Mouse (Mus musculus) CH12.LX (cell line): ENCODE results near the gene Klrb1c. TPM values are rescaled to one million over a fixed set of nuclear protein-coding genes. Genes with fewer than 3 reads are reported as not detected.

ENCODE experiments used
- DNase-seq: peaks from one replicate; pipeline ENCODE4 v3.0.0-alpha.2; 2013; ENCODE audit errors: extremely low read depth
- H3K27ac ChIP-seq: 2 replicates; pipeline ENCODE4 v1.5.1; 2012; ENCODE audit warnings: low read depth, mild to moderate bottlenecking, control low read depth, moderate library complexity; ENCODE audit not compliant: insufficient read depth
- H3K27me3 ChIP-seq: replicated peaks from 2 replicates; pipeline ENCODE3; 2012; ENCODE audit warnings: inconsistent platforms
- H3K36me3 ChIP-seq, 2 experiments: replicated peaks in 1 of 2; 2 replicates each; pipeline versions ENCODE3 to v1.6.1; 2012; ENCODE audit warnings: inconsistent platforms in 1 of 2, low read length in 1 of 2, mild to moderate bottlenecking in 1 of 2, mixed read lengths in 1 of 2, moderate library complexity in 1 of 2; ENCODE audit not compliant: control insufficient read depth in 1 of 2, insufficient read depth in 1 of 2
- H3K4me1 ChIP-seq, 2 experiments: 2 replicates each; pipeline ENCODE4 v1.6.1; 2012; ENCODE audit warnings: inconsistent platforms in 1 of 2, moderate library complexity in 1 of 2; ENCODE audit not compliant: insufficient read depth in 2 of 2, control insufficient read depth in 1 of 2
- H3K4me2 ChIP-seq: 2 replicates; pipeline ENCODE4 v1.6.1; 2012; ENCODE audit warnings: low read depth, mild to moderate bottlenecking, control low read depth; ENCODE audit not compliant: poor library complexity, insufficient read depth, severe bottlenecking
- H3K4me3 ChIP-seq, 3 experiments: fragments of 150-350 bp in 1 of 3; sonication (generic) in 1 of 3; replicated peaks in 1 of 3; 2 replicates each; pipeline versions ENCODE3 to v1.5.1; 2011 to 2012; ENCODE audit warnings: low read depth in 2 of 3, low read length in 2 of 3, mild to moderate bottlenecking in 2 of 3, moderate library complexity in 2 of 3, control low read depth in 1 of 3, improper control_type of control experiment in 1 of 3, inconsistent platforms in 1 of 3, mixed read lengths in 1 of 3; ENCODE audit not compliant: poor library complexity in 1 of 3
- H3K79me2 ChIP-seq: replicated peaks from 2 replicates; pipeline ENCODE4 v1.6.1; 2012; ENCODE audit warnings: mild to moderate bottlenecking, moderate library complexity; ENCODE audit not compliant: control insufficient read depth, poor library complexity, insufficient read depth, severe bottlenecking; ENCODE audit errors: extremely low read depth
- H3K9ac ChIP-seq: 2 replicates; pipeline ENCODE4 v1.6.1; 2012; ENCODE audit warnings: low read depth, mild to moderate bottlenecking, control low read depth, moderate library complexity; ENCODE audit not compliant: insufficient read depth
- H3K9me3 ChIP-seq: replicated peaks from 2 replicates; pipeline ENCODE3; 2012; ENCODE audit warnings: low read length, inconsistent platforms, mixed read lengths
- BHLHE40 ChIP-seq: IDR thresholded peaks from 2 replicates; pipeline ENCODE4 v1.6.1; 2011; ENCODE audit warnings: mild to moderate bottlenecking, low read depth, low read length, improper control_type of control experiment
- E2F4 ChIP-seq: IDR thresholded peaks from 2 replicates; pipeline ENCODE4 v1.6.1; 2011; ENCODE audit warnings: low read depth, low read length, improper control_type of control experiment; ENCODE audit not compliant: insufficient replicate concordance
- ELF1 ChIP-seq: IDR thresholded peaks from 2 replicates; pipeline ENCODE4 v1.6.1; 2014; ENCODE audit warnings: low read depth, mild to moderate bottlenecking, inconsistent platforms, low read length, improper control_type of control experiment
- EP300 ChIP-seq: IDR thresholded peaks from 2 replicates; pipeline ENCODE4 v1.6.1; 2011; ENCODE audit warnings: low read length, improper control_type of control experiment
- GABPA ChIP-seq: IDR thresholded peaks from 2 replicates; pipeline ENCODE4 v1.6.1; 2012; ENCODE audit warnings: low read depth, low read length, improper control_type of control experiment, inconsistent platforms; ENCODE audit not compliant: insufficient replicate concordance
- IRF4 ChIP-seq: IDR thresholded peaks from 2 replicates; pipeline ENCODE4 v1.6.1; 2014; ENCODE audit warnings: low read depth, mild to moderate bottlenecking, inconsistent platforms, low read length, improper control_type of control experiment
- JUN ChIP-seq: IDR thresholded peaks from 2 replicates; pipeline ENCODE4 v1.6.1; 2011; ENCODE audit warnings: low read depth, mild to moderate bottlenecking, low read length, improper control_type of control experiment, moderate library complexity; ENCODE audit not compliant: insufficient read depth
- JUND ChIP-seq: conservative IDR thresholded peaks from 2 replicates; pipeline ENCODE4 v1.6.1; 2011; ENCODE audit warnings: low read depth, low read length, improper control_type of control experiment
- KAT2A ChIP-seq: IDR thresholded peaks from 2 replicates; pipeline ENCODE4 v1.6.1; 2012; ENCODE audit warnings: low read length, improper control_type of control experiment, inconsistent platforms; ENCODE audit not compliant: insufficient replicate concordance
- MAFK ChIP-seq: IDR thresholded peaks from 2 replicates; pipeline ENCODE4 v1.6.1; 2011; ENCODE audit warnings: low read length, improper control_type of control experiment; ENCODE audit not compliant: insufficient replicate concordance
- MAX ChIP-seq: IDR thresholded peaks from 2 replicates; pipeline ENCODE4 v1.6.1; 2011; ENCODE audit warnings: low read length, improper control_type of control experiment
- MAZ ChIP-seq: IDR thresholded peaks from 2 replicates; pipeline ENCODE4 v1.6.1; 2012; ENCODE audit warnings: low read depth, mild to moderate bottlenecking, inconsistent platforms, low read length, improper control_type of control experiment, moderate library complexity
- MEF2A ChIP-seq: IDR thresholded peaks from 2 replicates; pipeline ENCODE4 v1.6.1; 2014; ENCODE audit warnings: low read depth, mild to moderate bottlenecking, inconsistent platforms, low read length, improper control_type of control experiment, borderline replicate concordance
- MXI1 ChIP-seq: IDR thresholded peaks from 2 replicates; pipeline ENCODE4 v1.6.1; 2011; ENCODE audit warnings: mild to moderate bottlenecking, low read depth, low read length, improper control_type of control experiment
- PAX5 ChIP-seq: IDR thresholded peaks from 2 replicates; pipeline ENCODE4 v1.6.1; 2012; ENCODE audit warnings: low read length, inconsistent platforms, mixed read lengths
- POLR2A ChIP-seq: IDR thresholded peaks from 2 replicates; pipeline ENCODE4 v1.6.1; 2011; ENCODE audit warnings: low read depth, mild to moderate bottlenecking, improper control_type of control experiment, low read length
- POLR2AphosphoS2 ChIP-seq: IDR thresholded peaks from 2 replicates; pipeline ENCODE4 v1.6.1; 2011; ENCODE audit warnings: low read depth, low read length, improper control_type of control experiment
- RAD21 ChIP-seq: IDR thresholded peaks from 2 replicates; pipeline ENCODE4 v1.6.1; 2011; ENCODE audit warnings: low read depth, mild to moderate bottlenecking, low read length, improper control_type of control experiment, moderate library complexity
- RCOR1 ChIP-seq: conservative IDR thresholded peaks from 2 replicates; pipeline ENCODE4 v1.6.1; 2012; ENCODE audit warnings: low read depth, mild to moderate bottlenecking, inconsistent platforms, low read length, improper control_type of control experiment
- SMC3 ChIP-seq: IDR thresholded peaks from 2 replicates; pipeline ENCODE4 v1.6.1; 2011; ENCODE audit warnings: low read depth, low read length, improper control_type of control experiment
- TBP ChIP-seq: conservative IDR thresholded peaks from 2 replicates; pipeline ENCODE4 v1.6.1; 2011; ENCODE audit warnings: low read depth, low read length, improper control_type of control experiment
- TCF12 ChIP-seq: IDR thresholded peaks from 2 replicates; pipeline ENCODE4 v1.6.1; 2014; ENCODE audit warnings: low read depth, mild to moderate bottlenecking, inconsistent platforms, low read length, improper control_type of control experiment
- ZKSCAN1 ChIP-seq: IDR thresholded peaks from 2 replicates; pipeline ENCODE4 v1.6.1; 2012; ENCODE audit warnings: low read depth, inconsistent platforms, low read length, improper control_type of control experiment, borderline replicate concordance
- ZNF384 ChIP-seq: IDR thresholded peaks from 2 replicates; pipeline ENCODE4 v1.6.1; 2012; ENCODE audit warnings: low read depth, low read length, improper control_type of control experiment, inconsistent platforms
- dilution Hi-C: fragments of 300-500 bp; cut with MboI; formaldehyde crosslinking; loops from 2 replicates; pipeline ENCODE4 v1.14.3; 2020; ENCODE audit warnings: low sequenced_read_pairs; ENCODE audit not compliant: extremely low pct_unique_long_range_greater_than_20kb, extremely low pct_ligation_motif_present
- in situ Hi-C: fragments of 300-500 bp; cut with MboI; formaldehyde crosslinking; loops from 3 replicates; pipeline ENCODE4 v1.14.3; 2019; ENCODE audit warnings: low sequenced_read_pairs, low pct_ligation_motif_present, low pct_unique_long_range_greater_than_20kb, mixed read lengths
- polyA plus RNA-seq: library from polyadenylated mRNA; unstranded; fragments of >175 nt; gene quantifications from 2 replicates; pipeline ENCODE4 v1.2.1, GENCODE M21; 2012; ENCODE audit warnings: low read depth; ENCODE audit not compliant: insufficient read length
- total RNA-seq, 2 experiments: library from RNA; depleted of rRNA; stranded (reverse); fragments of 300-350 nt in 1 of 2; fragments of >200 nt in 1 of 2; gene quantifications; 2 replicates each; pipeline ENCODE4 v1.2.3; 2012 to 2014

Klrb1c gene
- total and polyA plus RNA-seq, 3 experiments = not detected

DNA sequence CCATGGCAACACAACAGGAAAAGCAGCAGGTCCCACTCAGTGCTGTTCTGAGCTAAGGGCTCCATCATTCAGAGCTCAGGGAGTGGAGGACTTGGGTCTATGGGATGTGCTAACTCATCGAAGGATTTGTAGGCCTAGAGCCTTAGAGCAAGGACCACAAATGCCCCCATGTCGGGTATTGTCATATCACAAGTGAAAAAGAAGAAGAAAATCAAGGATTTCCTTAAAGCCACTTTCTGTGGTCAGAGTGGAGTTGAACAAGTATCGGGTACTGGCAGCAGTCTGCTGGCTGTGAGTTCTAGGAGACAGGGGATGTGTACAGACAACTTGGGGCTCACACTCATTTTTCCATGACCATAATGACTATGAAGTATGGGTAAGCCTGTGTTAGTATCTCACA lies 37.8 kb upstream of the Klrb1c start:
- Histone ChIP-seq H3K9me3 (no peaks in the 10 kb centered on the region), H3K27me3 (no peaks in the 10 kb centered on the region), H3K27ac (no peak overlapping the region), H3K4me3 (no peak overlapping the region), H3K9ac (no peak overlapping the region), H3K36me3 (no peaks in the 10 kb centered on the region), H3K4me1 (peaks cover 8 to 16% of the 10 kb centered on the region in 2 experiments), H3K79me2 (no peaks in the 10 kb centered on the region), H3K4me2 (0 out of 2 replicates have a peak overlapping the region, but pooled peaks have one; percentile 36)
- TF ChIP-seq TBP = no peak
- no peak for TF ChIP-seq RAD21
- TF ChIP-seq MXI1 = no peak
- TF ChIP-seq EP300 = peak; percentile 79
- TF ChIP-seq RCOR1 = no peak
- TF ChIP-seq SMC3 = no peak
- TF ChIP-seq KAT2A = no peak
- no peak for TF ChIP-seq ELF1
- no peak for TF ChIP-seq E2F4
- no peak for TF ChIP-seq POLR2AphosphoS2
- peak; percentile 57; the same call in 1 of the 2 replicates for TF ChIP-seq JUND
- TF ChIP-seq MAX = no peak
- TF ChIP-seq GABPA = no peak
- TF ChIP-seq POLR2A = no peak
- TF ChIP-seq ZKSCAN1 = no peak
- no peak for TF ChIP-seq MAZ
- TF ChIP-seq BHLHE40 = no peak
- peak; percentile 82 for TF ChIP-seq IRF4
- TF ChIP-seq MEF2A = 0 out of 2 replicates have a peak, but pooled peaks have one; percentile 22
- peak; percentile 24; the same call in 1 of the 2 replicates for TF ChIP-seq JUN
- TF ChIP-seq MAFK = 0 out of 2 replicates have a peak, but pooled peaks have one; percentile 15
- TF ChIP-seq ZNF384 = no peak
- no peak for TF ChIP-seq TCF12
- no peak for TF ChIP-seq PAX5
- in situ Hi-C loops (loop anchor here (25.0 kb wide), 1 partner anchor 536 kb away; no protein-coding TSS in a partner anchor), dilution Hi-C loops (no loop called here)
- DNase-seq = peak; percentile 44
